Mouse (Mus musculus) layer of hippocampus, adult 2 months (tissue): ENCODE measurements at regions not wholly inside any gene's neighbourhood (a gene's known extent, or its start where the extent isn't known, plus 50 kb on each side); places are given as distances from the start of the nearest gene placed in this dataset.
A peak's percentile ranks its signal among the peaks of the same experiment; 100 is the strongest.
"Not testable (repeated sequence)": the region's sequence is repeated elsewhere in the genome, so short reads cannot be mapped to it uniquely, and the experiment has no call there.

ENCODE experiments used
- DNase-seq, 2 experiments: peaks; one replicate each; pipeline ENCODE4 v3.0.0; 2022; ENCODE audit warnings: low spot score in 2 of 2
- H3K27ac ChIP-seq: fragments of 200-600 bp; 2 replicates; pipeline ENCODE4 v1.8.1; 2022
- H3K4me3 ChIP-seq: fragments of 200-600 bp; 2 replicates; pipeline ENCODE4 v1.8.1; 2022; ENCODE audit warnings: mild to moderate bottlenecking
- CTCF ChIP-seq: fragments of 200-600 bp; conservative IDR thresholded peaks from 2 replicates; pipeline ENCODE4 v1.8.1; 2022; ENCODE audit warnings: antibody characterized with exemption, mild to moderate bottlenecking, moderate library complexity

DNA sequence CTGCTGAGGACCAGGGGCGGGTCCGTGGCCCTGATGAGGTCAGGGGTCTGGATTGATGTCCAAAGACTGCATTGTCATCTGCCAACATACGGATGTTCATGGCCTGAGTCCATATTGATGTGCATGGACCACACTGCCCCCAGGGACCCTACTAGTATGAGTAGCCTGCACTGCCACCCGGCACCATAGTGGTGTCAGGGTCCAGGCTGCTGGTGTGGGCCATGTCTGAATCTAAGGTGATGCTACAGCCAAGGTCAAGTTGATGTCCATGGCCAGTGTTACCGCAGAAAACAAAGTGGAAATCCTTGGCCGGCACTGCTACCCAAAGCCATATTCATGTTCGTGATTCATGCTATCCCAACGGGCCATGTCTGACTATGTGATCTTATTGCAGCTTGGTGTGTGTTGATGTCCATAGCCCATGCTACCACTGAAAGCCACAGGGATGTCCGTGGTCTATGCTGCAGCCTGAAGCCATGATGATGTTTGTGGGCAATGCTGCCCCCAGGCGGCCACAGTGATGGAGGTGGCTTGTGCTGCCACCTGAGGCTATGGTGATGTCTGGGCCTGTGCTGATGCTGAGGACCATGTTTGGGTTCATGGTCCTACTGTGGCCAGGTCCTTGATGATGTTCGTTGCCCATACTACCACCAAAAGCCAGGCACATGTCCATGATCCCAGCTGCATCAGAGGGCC, 130.5 kb downstream of the Iqub start:
- peak; percentile 57 for TF ChIP-seq CTCF
- Histone ChIP-seq H3K4me3 (no peak overlapping the region), H3K27ac (no peak overlapping the region)
- DNase-seq = no peak

DNA sequence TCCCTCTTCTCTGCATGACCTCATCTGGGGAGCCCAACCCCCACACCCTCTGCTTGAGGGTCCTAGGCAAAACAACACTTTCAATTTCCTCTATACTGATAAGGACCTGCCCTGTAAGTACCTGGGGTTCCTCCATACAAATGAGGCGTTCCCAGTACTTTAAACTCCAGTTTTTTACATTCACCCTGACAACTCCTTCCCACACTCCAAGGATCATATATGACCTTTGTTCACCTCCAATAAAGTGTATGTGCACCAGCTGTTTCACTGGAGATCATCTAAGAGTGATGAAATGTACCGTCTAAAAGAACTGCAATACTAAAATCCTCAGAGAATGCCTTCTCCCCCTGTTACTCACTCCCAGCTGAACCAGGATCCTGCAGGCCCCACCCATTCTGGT, 135.0 kb downstream of the Iqub start:
- Histone ChIP-seq H3K27ac (no peak overlapping the region), H3K4me3 (no peak overlapping the region)
- DNase-seq = no peak
- no peak for TF ChIP-seq CTCF

DNA sequence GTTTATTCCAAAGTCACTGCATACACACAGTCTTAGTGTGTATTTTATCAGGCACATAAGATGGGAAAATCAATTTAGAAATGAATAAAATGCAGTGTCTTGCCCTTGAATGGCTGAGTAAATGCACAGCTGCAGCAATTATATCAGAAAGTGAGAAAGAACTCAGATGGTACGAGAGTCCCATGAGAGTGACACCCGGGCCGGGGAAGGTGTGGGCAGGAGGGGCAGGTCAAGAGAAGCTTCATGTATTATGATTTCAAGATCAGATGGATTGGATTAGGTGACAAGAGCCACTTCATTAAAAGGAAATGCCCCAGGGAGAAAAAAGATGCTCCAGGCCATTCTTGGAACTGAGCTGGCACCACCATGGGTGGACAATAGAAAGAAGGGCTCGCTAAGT, 138.1 kb downstream of the Iqub start:
- no peak for TF ChIP-seq CTCF
- Histone ChIP-seq H3K27ac (no peak overlapping the region), H3K4me3 (no peak overlapping the region)
- no peak for DNase-seq

DNA sequence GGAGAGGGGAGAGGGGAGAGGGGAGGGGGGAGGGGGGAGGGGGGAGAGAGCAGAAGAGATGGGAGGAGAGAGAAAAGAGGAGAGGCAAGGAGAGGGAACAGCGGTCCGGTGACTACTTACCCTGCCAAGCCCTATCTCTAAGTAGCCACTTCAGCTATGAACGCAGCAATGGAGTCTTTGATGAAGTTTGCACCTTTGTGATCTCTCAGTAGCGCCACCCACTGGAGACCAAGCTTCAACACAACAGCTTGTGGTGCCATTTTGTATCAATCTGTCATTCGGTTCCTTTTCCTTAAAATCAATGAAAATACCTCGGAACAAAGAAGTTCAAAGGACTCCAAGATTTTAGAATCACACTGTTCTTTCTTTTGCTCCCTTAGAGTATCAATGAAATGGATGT, 141.7 kb downstream of the Iqub start:
- peak; percentile 13; the same call in 1 of the 2 replicates for TF ChIP-seq CTCF
- no peak overlapping the region for H3K4me3 ChIP-seq
- DNase-seq = no peak
- H3K27ac ChIP-seq = no peak overlapping the region

DNA sequence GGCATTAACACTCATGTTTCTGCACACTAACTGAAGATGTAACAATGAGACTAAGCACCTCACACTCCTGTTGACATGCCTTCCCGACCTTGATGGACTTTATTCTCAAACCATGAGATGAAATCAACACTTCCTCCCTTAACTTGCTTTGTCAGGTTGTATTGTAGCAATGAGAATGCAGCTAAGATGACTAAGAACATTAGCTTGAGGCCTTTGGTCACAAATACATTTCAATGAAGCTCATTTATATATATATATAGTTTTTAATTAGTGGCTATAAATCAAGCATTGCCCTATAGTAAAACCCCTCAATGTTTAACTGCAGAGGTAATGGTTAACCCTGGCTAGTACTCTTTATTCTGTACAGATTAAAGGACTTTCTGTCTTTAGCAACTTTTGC, 143.2 kb downstream of the Iqub start:
- no peak overlapping the region for H3K4me3 ChIP-seq
- no peak overlapping the region for H3K27ac ChIP-seq
- DNase-seq = no peak
- no peak for TF ChIP-seq CTCF

DNA sequence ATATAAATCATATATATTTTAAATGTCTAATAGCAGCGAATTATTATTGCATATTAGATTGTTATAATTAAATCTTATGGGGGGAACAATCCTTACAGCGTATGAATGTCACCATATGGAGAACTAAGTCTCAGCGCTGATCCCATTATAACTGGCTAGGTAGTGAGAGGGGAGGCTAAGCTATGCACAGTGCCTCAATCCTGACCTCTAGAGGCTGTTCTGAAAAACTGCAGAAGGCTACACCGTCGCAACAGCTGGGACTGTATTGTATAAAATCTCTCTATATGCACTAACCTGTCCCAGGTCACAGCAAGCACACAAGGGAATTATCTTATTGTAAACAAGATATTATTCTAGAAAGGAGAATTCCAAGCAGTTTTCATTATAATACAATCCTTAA, 164.0 kb downstream of the Iqub start:
- TF ChIP-seq CTCF = peak; percentile 98

DNA sequence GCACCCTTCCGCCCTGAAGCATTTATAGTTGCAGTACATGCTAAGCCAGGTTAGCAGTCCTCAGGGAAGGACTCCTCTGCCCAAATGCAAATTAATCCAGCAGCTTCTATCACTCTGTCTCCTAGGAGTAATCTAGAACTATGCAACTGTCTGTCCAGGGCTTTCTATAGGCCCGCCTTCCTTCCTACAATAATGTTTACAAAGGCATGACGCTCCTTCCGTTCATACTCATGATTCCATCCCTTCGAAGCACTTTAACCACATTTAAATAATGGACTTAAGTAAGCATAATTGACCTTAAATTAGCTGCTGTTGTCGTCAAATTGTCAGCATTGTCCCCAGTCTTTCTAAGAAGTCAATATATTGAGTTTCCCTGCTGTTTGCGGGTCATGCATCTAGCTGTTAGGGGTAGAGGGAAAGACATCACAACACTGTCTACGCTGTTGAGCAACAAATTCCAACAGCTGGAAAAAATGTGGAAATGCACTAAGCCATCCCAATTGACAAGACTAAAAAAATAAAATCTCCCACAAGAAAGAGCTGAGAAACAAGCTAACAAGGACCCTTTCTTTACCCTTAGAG, 166.3 kb downstream of the Iqub start:
- TF ChIP-seq CTCF = no peak
- no peak overlapping the region for H3K4me3 ChIP-seq
- no peak for DNase-seq
- H3K27ac ChIP-seq = no peak overlapping the region

More for the DNA sequence above, 164.0 kb downstream of the Iqub start:
- DNase-seq = peak; percentile 48 to 53
- Histone ChIP-seq H3K27ac (peak overlapping the region; percentile 3; the same call in 1 of the 2 replicates), H3K4me3 (no peak overlapping the region)

DNA sequence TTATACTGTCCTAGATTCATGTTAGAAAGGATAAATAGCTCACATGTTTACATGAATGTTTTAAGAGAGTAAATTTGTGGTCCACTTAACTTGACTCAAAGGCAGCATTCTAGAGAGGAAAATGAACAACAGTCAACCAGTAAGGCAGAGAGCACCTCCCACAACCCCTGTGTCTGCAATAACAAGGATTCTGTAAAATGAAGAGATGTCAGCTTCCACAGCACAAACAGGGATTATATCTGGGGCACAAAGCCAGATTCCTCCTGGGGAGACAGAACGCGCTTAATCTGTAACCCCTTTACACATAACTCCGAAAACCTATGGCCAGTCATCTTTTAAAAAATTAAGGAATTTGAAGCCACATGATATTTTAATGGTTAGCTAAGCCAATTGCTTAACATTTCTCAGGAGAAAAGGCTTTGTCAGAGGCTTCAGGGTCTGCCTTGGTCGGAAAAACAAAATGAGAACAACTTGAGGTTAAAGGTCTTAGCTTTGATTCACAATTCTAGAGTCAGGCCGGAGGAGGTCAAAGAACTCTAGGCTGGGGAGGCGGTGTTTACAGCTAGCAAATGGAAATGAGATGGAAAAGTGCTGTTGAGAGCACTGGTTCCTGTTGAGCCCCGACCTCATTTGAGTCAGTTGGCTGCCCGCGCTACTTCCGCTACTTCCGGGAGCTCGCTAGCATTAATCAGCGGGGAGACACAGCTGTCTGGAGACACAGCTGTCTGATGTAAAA, 167.0 kb downstream of the Iqub start:
- no peak for TF ChIP-seq CTCF
- Histone ChIP-seq H3K4me3 (no peak overlapping the region), H3K27ac (no peak overlapping the region)
- no peak for DNase-seq

DNA sequence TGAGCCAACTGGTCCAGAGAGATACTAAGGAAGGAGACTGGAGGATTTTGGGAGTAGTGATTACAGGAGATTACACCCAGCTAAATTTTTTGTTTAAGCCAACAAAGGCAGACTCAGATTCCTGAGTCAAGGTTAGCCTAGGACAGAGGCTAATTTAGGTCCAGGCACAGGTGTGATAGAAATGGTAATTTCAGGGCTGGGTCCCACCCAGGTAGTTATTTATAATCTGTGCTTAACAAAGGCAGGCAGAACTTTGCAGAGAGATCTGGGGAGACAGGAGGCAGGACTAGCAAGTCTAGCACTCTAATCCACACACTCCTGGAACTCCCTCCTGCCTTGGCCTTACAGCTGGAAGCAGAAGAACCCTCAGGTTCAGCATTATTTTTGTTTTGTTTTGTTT, 172.4 kb downstream of the Iqub start:
- no peak for TF ChIP-seq CTCF
- H3K4me3 ChIP-seq = no peak overlapping the region
- DNase-seq = no peak
- H3K27ac ChIP-seq = no peak overlapping the region

DNA sequence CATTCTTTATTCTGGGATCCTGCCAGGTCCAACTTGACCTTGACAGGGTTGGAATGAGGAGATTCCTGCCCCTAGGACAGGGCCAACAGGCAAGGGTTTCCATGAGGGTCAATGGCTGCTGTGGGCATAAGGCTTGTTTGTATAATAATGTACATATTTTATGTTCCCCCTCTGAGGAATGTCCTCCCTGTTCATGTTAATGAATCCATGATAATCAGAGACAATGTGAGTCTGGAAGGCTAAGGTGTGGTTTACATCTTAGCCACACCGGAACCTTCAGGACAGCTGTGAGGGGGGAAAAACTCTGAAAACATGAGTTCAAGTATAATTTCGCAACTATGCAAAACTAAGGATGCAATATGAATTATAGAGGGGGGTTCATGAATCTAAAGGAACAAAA, 172.8 kb downstream of the Iqub start:
- Histone ChIP-seq H3K27ac (no peak overlapping the region), H3K4me3 (no peak overlapping the region)
- DNase-seq = no peak
- no peak for TF ChIP-seq CTCF

DNA sequence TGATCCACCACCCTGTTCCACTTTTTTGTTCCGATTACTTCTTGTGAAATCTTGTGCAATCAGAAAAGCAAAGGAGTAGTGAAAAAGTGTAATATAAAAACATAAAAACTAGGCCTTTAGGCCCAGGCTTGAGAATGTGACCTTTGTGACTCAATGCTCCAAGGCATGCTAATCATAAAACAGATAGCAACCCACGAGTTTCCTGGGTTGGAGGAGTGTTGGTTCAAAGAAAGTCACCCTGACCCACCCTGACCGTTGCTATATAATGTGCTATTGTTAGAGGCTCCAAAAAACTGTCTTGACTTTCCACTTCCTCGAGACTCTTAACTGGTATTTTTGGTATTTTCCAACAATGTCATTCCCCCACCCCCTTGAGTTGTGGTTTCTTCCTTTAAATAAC, 172.2 kb upstream of the Slc13a1 start:
- not testable (repeated sequence) for DNase-seq, H3K27ac ChIP-seq, H3K4me3 ChIP-seq

DNA sequence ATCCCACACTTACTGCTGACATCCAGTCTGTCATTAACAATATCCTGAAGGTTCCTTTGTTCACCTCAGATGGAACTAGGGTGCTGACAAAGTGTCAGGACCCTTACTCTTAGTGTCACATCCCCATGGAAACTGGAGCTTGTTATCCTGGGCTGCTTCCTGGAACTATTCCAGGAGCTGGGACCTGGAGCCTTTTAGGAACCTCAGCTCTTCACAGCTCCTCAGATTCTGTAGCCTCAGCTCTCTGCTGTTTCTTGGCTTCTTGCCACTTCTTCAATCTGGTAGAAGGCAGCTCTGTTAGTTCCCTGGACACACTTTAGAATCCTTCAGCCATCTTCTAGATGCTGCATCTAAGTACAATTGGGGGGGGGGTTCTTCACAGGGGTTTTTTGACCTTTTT, 157.3 kb upstream of the Slc13a1 start:
- peak overlapping the region; percentile 81 for H3K27ac ChIP-seq
- no peak for TF ChIP-seq CTCF
- peak; percentile 15 to 18 for DNase-seq
- no peak overlapping the region for H3K4me3 ChIP-seq

DNA sequence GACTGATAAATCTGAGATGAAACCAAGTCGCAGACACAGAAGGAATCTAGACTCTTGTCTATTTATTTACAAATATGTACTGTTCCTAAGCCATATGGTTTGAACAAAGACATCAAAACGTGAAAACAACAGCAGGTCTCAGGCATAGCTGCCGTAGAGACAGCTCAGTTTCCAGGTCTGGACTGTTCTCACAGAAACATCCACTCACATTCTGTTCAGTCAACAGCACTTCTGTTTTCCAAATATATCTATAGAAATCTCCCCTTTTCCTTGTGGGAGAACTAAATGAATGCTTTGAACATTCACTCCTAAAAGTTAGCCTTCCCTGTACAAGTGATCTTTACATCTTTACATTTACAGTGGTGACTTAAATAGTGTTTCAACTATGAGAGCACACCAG, 156.8 kb upstream of the Slc13a1 start:
- DNase-seq = peak; percentile 21 to 35
- Histone ChIP-seq H3K27ac (peak overlapping the region; percentile 81), H3K4me3 (no peak overlapping the region)
- no peak for TF ChIP-seq CTCF

DNA sequence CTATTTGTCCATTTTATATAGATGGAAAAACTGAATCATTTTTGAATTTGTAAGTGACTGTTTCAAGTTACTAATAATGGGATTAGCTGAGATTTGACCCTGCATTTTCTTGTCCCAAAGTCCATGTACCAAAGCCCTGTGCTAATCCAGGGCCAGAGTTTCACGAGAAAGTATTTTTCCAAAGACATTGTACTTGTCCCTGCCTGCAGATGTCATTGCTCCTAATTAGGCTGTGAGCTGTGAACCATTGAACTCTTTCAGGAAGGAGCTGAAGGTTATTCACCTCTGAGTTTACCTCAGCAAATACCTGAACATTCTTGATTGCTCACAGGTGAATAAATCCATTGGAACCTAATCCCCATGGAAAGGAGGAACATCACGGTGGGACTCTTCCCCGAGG, 154.5 kb upstream of the Slc13a1 start:
- H3K27ac ChIP-seq = no peak overlapping the region
- no peak overlapping the region for H3K4me3 ChIP-seq
- TF ChIP-seq CTCF = no peak
- DNase-seq = no peak
